Mouse (Mus musculus) heart, embryonic 16.5 days (tissue): ENCODE data around the gene Elovl6. TPM values are rescaled to one million over a fixed set of nuclear protein-coding genes. Genes with fewer than 3 reads are reported as not detected.

Experiments
- ATAC-seq: fragments of 200-750 bp; cut with Nextera tagmentation; replicated peaks from 2 replicates; pipeline ENCODE4 v1.8.0; 2017; ENCODE audit warnings: moderate number of reproducible peaks; ENCODE audit not compliant: insufficient read depth, low FRiP score; ENCODE audit errors: extremely low read depth
- H3K27ac ChIP-seq: fragments of 300-500 bp; sonication (generic); 2 replicates; pipeline ENCODE4 v1.5.1; 2014; ENCODE audit warnings: mild to moderate bottlenecking, low read length, control low read depth, moderate library complexity
- H3K27me3 ChIP-seq: fragments of 300-500 bp; sonication (generic); 2 replicates; pipeline ENCODE4 v1.6.1; 2014; ENCODE audit warnings: low read length, mixed read lengths; ENCODE audit not compliant: control insufficient read depth, insufficient read depth
- H3K36me3 ChIP-seq: fragments of 300-500 bp; sonication (generic); 2 replicates; pipeline ENCODE4 v1.6.1; 2014; ENCODE audit not compliant: control insufficient read depth, insufficient read depth
- H3K4me1 ChIP-seq: fragments of 300-500 bp; sonication (generic); 2 replicates; pipeline ENCODE4 v1.6.1; 2014; ENCODE audit warnings: low read length, mixed read lengths; ENCODE audit not compliant: control insufficient read depth, insufficient read depth
- H3K4me2 ChIP-seq: fragments of 300-500 bp; sonication (generic); 2 replicates; pipeline ENCODE4 v1.6.1; 2014; ENCODE audit warnings: low read depth, mild to moderate bottlenecking, control low read depth, low read length
- H3K4me3 ChIP-seq: fragments of 300-500 bp; sonication (generic); 2 replicates; pipeline ENCODE4 v1.5.1; 2014; ENCODE audit warnings: mild to moderate bottlenecking, control low read depth, low read length
- H3K9ac ChIP-seq: fragments of 300-500 bp; sonication (generic); 2 replicates; pipeline ENCODE4 v1.6.1; 2014; ENCODE audit warnings: low read length, control low read depth
- H3K9me3 ChIP-seq: fragments of 300-500 bp; sonication (generic); replicated peaks from 2 replicates; pipeline ENCODE4 v1.6.1; 2016; ENCODE audit warnings: low read length; ENCODE audit not compliant: control insufficient read depth
- WGBS: fragments of 180-500 bp; shearing (Covaris S2); extraction: QIAGEN DNeasy Blood & Tissue Kit; methylation state at CpG from one replicate; pipeline ENCODE4 v1.1.7; 2014; 5-methylcytosine and 5-hydroxymethylcytosine counted together
- polyA plus RNA-seq: library from polyadenylated mRNA; unstranded; fragments of >200 nt; fragmentation: Nextera tagmentation; extraction: Ambion mirVana; gene quantifications from 2 replicates; pipeline ENCODE4 v1.2.1, GENCODE M21; 2015

Elovl6 gene
- polyA plus RNA-seq, 1 experiment from 2014 or later = 10.2 TPM

GRCm38 (mm10) chr3:129515863-129516436 is 16.2 kb upstream of the Elovl6 start:
- no peak overlapping the region for H3K4me2 ChIP-seq
- H3K9ac ChIP-seq = no peak overlapping the region
- no peaks in the 10 kb centered on the region for H3K36me3 ChIP-seq
- no peaks in the 10 kb centered on the region for H3K27me3 ChIP-seq
- H3K9me3 ChIP-seq = peaks cover 3% of the 10 kb centered on the region; the same call in 1 of the 2 replicates
- H3K4me3 ChIP-seq = no peak overlapping the region
- 90% methylated on average over 3 of the region's 3 CpGs for WGBS
- no peak for ATAC-seq
- H3K27ac ChIP-seq = no peak overlapping the region
- H3K4me1 ChIP-seq = no peaks in the 10 kb centered on the region

GRCm38 (mm10) chr3:129520499-129520898 is 11.7 kb upstream of the Elovl6 start:
- Histone ChIP-seq H3K4me3 (no peak overlapping the region), H3K27me3 (no peaks in the 10 kb centered on the region), H3K36me3 (no peaks in the 10 kb centered on the region), H3K9me3 (no peaks in the 10 kb centered on the region), H3K9ac (no peak overlapping the region), H3K4me2 (no peak overlapping the region), H3K27ac (no peak overlapping the region), H3K4me1 (no peaks in the 10 kb centered on the region)
- 74% methylated on average over 4 of the region's 4 CpGs for WGBS
- ATAC-seq = no peak

GRCm38 (mm10) chr3:129523456-129524143 is 8.6 kb upstream of the Elovl6 start:
- H3K9me3 ChIP-seq = no peaks in the 10 kb centered on the region

GRCm38 (mm10) chr3:129527046-129527445 is 5.1 kb upstream of the Elovl6 start:
- 84% methylated on average over 3 of the region's 3 CpGs for WGBS
- Histone ChIP-seq H3K36me3 (no peaks in the 10 kb centered on the region), H3K27ac (no peak overlapping the region), H3K4me2 (no peak overlapping the region), H3K4me1 (peaks cover 4% of the 10 kb centered on the region; the same call in 1 of the 2 replicates), H3K9me3 (no peaks in the 10 kb centered on the region), H3K27me3 (no peaks in the 10 kb centered on the region), H3K4me3 (no peak overlapping the region), H3K9ac (no peak overlapping the region)
- ATAC-seq = no peak

More at GRCm38 (mm10) chr3:129523456-129524143, 8.6 kb upstream of the Elovl6 start:
- no peaks in the 10 kb centered on the region for H3K36me3 ChIP-seq
- H3K9ac ChIP-seq = no peak overlapping the region
- no peak overlapping the region for H3K4me2 ChIP-seq
- no peaks in the 10 kb centered on the region for H3K4me1 ChIP-seq
- no peaks in the 10 kb centered on the region for H3K27me3 ChIP-seq
- no peak overlapping the region for H3K27ac ChIP-seq
- H3K4me3 ChIP-seq = no peak overlapping the region
- WGBS = 67% methylated on average over 10 of the region's 10 CpGs
- ATAC-seq = no peak

DNA sequence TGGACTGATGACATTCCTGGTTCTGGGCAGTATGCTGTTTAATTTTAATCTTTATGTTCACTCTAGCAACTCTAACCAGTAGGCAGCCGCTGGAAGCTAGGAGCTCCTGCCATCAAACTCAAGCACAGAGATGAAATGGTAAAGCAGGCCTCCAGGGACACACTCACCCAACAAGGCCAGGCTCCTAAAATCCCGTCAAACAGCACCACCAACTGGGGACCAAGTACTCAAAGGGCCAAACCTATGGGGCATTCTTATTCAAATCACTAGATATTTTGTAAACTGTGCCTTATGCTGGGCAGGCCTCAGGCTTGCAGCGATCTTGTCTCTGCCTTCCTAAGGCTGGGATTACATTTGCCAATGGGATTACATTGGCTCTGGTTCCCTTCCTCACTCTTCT is 2.8 kb upstream of the Elovl6 start:
- Histone ChIP-seq H3K4me1 (peaks cover 4% of the 10 kb centered on the region), H3K27me3 (no peaks in the 10 kb centered on the region), H3K9ac (no peak overlapping the region), H3K9me3 (no peaks in the 10 kb centered on the region), H3K4me2 (no peak overlapping the region), H3K36me3 (no peaks in the 10 kb centered on the region), H3K4me3 (no peak overlapping the region), H3K27ac (no peak overlapping the region)
- no peak for ATAC-seq
- 74% methylated on average over 3 of the region's 3 CpGs for WGBS

DNA sequence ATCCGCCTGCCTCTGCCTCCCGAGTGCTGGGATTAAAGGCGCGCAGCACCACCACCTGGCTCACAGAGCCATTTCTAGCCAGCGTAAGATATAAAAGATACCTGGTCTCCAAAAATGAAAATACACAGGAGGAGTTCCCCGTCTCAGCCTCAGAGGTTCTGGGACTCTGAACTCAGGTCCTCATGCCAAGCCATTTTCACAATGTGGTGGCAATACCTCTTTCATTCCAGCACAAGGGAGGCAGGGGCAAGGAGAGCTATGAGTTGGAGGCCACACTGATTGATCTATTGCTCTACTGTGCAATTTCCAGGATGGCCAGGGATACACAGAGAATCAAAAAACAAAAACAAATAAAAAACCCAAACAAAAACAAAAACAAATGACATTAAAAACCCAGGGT is 1.7 kb upstream of the Elovl6 start:
- ATAC-seq = no peak
- no peak overlapping the region for H3K9ac ChIP-seq
- no peak overlapping the region for H3K27ac ChIP-seq
- H3K9me3 ChIP-seq = no peaks in the 10 kb centered on the region
- peaks cover 12% of the 10 kb centered on the region for H3K4me1 ChIP-seq
- no peaks in the 10 kb centered on the region for H3K27me3 ChIP-seq
- WGBS = 97% methylated on average over 6 of the region's 6 CpGs
- H3K4me2 ChIP-seq = no peak overlapping the region
- H3K4me3 ChIP-seq = no peak overlapping the region
- H3K36me3 ChIP-seq = no peaks in the 10 kb centered on the region

DNA sequence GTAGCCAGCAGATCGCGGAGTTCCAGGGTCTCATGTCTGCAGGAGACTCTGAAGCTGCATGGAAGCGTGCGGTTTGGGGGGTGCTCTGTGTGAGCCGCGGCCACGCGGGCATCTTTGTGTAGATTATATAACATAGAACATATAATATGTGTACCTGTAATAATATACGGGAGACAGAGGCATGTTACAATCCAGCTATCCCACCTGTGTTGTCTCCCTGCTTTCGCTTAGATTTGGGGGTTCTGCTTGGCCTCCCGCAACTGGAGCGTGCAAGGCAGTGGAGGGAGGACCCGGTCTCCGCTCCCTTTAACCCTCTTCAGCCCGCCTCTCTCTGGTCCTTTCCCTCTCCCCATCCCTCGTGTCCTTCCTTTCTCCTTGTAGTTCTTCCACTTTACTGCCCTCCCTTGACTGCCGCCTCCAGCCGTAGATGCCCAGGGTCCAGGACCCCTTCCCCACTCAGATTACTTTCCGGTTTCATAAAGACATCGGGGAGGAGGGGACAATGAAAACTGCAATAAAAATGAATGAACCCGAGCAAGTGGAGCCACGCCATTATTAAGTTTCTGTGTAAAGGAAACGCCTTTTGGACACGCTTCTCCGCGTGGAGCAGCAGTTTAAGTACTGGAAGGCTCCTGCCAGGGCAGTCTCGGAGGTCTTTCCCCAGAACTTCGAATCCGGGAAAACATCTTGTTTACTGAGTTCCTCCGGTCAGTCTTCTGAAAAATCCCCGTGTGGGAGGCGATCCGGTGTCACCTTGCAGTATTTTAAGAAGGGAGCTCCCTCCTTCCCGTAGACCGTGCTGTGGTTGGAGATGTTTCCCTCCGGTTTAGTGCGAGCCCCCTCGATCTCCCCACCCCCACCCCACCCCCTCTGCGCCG is 949 bp downstream of the Elovl6 start:
- no peak for ATAC-seq
- Histone ChIP-seq H3K27me3 (no peaks in the 10 kb centered on the region), H3K4me1 (peaks cover 26% of the 10 kb centered on the region), H3K4me3 (peak overlapping the region; percentile 90), H3K9ac (peak overlapping the region; percentile 98), H3K4me2 (peak overlapping the region; percentile 82), H3K9me3 (no peaks in the 10 kb centered on the region), H3K27ac (peak overlapping the region; percentile 95), H3K36me3 (no peaks in the 10 kb centered on the region)
- WGBS = under 1% methylated on average over 38 of the region's 40 CpGs

- peak overlapping the region; percentile 98 for H3K9ac ChIP-seq
- H3K4me2 ChIP-seq = peak overlapping the region; percentile 82
- H3K9me3 ChIP-seq = no peaks in the 10 kb centered on the region
- ATAC-seq = peak; percentile 46
- H3K27me3 ChIP-seq = no peaks in the 10 kb centered on the region
- WGBS = 1% methylated on average over 54 of the region's 74 CpGs
- peaks cover 26% of the 10 kb centered on the region for H3K4me1 ChIP-seq
- peak overlapping the region; percentile 90 for H3K4me3 ChIP-seq
- H3K27ac ChIP-seq = peak overlapping the region; percentile 95
- H3K36me3 ChIP-seq = no peaks in the 10 kb centered on the region
Measured at GRCm38 (mm10) chr3:129533743-129534530, 1.8 kb downstream of the Elovl6 start.
